Mouse (Mus musculus): ENCODE results near the gene Nsd2.
"Not testable (repeated sequence)": the region's sequence is repeated elsewhere in the genome, so short reads cannot be mapped to it uniquely, and the experiment has no call there.

Nsd2 gene

DNA sequence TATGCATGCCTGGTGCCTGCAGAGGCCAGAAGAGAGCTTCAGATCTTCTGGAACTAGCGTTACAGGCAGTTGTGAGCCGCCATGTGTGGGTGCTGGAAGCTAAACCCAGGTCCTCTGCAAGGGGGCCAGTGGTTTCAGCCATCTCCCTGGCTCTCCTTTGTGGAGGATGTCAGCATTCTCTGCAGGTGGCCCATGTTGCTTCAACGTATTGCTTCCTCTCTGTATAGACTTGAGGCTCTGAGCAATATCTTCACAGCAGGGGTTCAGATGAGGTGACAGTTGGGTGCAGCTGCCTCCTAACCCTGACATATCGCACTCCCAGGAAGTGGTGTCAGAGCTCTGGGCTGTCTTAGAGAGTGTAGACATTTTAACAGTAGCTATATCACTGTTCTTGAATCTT, 30.9 kb downstream of the Nsd2 start:
- no peak for DNase-seq (ENCODE audit: low spot score)

DNA sequence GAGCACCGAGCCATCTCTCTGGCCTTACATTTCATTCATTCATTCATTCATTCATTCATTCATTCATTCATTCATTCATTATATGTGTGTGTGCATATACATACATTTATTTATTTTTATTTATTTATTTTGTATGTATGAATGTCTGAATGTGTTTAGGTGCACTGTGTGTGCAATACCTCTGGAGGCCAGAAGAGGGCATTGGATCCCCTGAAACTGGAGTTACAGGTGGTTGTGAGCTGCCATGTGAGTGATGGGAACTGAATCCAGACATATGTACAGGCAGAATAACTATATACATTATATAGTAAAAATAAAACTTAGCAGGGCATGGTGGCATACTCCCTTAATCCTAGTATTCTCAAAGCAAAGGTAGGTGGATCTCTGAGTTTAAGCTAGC, 32.6 kb downstream of the Nsd2 start:
- DNase-seq (ENCODE audit: low spot score) = no peak

DNA sequence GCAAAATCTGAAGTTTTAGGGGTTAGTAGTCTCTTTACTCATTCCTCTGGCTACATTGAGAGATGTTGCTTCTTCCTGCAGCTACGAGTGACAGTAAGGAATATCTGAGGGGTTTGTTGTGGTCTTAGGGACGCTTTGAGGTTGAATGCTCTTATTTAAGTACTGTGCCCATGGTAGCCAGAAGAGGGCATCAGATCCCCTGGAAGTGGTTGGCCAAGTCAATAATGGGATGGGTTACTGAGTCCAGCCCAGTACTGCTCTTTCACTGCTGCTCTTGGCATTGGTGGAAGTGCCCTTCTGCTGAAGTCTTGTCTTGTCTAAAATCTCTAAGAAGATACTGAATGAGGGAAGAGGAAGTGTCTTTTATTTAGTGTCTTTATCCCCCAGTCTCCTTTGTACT, 33.5 kb downstream of the Nsd2 start:
- DNase-seq (ENCODE audit: low spot score) = no peak

DNA sequence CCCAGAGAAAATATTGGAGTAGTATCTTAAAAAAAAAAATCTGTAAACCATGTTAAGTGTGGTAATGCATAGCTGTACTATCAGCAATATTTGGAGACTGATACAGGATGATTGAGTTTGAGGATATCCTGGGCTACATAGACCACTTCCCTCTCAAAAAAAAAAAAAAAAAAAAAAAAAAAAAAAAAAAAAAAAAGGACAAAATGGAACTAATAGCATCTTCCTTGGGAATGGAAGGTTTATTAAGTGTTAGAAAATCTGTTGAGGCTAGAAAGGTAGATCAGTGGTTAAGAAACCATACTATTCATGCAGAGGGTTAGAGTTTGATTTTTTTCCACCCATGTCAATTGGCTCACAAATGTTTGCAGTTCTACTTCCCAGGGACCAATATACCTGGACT, 37.2 kb downstream of the Nsd2 start:
- no peak for DNase-seq (ENCODE audit: low spot score)

DNA sequence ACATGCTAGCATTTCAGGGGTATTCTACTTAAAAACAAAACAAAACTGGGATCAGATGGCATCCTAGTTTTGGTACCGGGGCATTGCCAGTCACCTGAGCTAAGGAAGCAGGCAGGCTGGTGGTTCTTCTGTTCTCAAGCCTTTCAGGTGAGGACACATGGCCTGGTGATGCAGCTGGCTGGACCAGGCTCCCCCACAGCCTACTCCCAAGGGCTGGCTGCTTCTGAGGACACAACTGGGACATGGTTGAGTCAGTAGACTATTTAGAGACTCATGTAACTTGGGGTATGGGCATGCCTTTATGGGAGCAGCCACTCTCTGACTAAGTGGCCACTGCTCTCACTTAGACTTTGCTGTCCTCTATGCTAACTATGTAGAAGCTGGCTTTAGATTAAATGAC, 54.9 kb downstream of the Nsd2 start:
- no peak for DNase-seq (ENCODE audit: low spot score)

DNA sequence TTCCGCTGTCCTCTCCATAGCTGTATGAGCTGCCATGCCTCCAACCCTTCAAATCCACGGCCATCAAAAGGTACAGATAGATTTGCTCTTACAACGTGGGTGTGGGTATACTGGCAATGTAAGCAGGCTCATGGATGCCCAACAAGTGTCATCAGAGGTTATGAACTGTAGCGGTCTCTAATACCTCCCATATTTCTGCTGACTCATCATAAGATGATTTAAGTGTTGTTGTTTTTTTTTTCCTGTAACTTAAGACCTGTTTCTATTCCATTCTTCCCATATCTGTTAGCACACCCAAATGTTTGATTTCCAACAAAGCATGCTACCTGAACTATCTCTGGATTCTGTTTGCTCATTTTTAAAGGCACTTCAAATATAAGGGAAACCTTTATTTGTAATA, 60.6 kb downstream of the Nsd2 start:
- no peak for DNase-seq (ENCODE audit: low spot score)

DNA sequence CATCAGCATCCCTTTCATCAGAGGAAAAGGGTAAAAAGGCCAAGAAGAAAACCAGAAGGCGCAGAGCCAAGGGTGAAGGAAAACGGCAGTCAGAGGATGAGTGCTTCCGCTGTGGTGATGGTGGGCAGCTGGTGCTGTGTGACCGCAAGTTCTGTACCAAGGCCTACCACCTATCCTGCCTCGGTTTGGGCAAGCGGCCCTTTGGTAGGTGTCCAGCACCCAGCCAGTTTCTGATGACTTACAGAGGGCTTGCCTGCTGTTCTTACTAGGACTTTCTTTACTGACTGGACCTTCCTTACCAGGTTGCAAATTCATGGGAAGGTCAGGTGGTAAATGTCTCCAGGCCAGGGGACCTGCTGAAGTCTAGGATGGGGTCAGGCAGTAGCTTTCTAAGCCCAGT, 72.9 kb downstream of the Nsd2 start:
- DNase-seq (ENCODE audit: low spot score) = no peak

DNA sequence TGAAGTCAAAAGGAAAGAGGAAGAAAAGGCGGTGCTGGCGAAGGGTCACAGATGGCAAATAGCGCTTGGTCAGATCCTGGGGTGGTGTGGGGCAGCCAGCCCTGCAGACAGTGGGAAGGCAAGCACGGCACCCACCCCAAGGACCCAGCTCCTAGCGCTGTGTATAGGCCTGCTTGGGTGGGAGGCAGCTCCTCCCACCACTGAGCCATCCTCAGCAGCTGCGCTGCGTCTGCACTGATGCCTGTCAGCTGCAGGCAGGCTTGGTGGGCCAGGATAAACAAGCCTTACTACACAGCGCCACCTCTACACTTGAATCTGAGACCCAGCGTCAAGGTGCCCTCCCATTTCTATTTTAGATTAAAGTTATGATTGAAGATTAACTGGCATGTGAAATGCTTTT, 74.6 kb downstream of the Nsd2 start:
- no peak for DNase-seq (ENCODE audit: low spot score)

DNA sequence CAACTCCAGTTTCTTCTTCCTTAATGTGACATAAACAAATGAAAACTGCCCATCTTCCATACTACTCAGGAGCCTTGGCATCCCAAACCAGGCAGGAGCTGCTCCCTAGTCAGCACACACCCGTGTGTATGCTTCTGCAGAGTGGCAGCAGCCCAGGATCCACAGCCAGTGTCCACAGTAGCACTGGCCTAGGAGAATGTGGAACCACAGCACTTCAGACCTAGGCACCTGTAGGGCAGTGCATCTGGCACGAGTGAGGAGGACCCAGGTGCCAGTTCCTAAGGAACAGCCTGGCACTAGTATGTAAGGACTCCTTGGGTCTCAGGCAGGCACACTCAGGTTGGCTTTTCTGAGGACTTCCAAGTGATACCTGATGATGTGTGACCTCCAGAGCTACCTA, 76.6 kb downstream of the Nsd2 start:
- DNase-seq (ENCODE audit: low spot score) = no peak

DNA sequence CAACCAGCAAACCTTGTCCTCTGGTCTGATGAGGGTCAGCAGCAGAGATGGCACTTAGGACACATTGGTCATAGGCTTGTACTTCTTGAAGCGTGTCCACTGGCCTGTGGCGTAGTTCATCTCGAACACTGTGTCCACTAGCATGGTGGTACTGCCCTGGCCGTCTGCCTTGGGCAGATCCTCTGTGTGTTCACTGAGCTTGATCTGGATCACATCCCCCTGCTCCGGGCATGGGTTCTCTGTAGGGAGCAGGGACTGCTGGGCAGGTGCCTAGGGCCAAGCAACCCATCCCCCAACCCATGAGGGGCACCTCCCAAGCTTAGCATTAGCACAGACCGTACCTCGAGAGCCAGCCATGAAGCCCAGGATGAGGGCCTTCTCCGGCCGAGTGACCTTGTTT, 78.1 kb downstream of the Nsd2 start:
- DNase-seq (ENCODE audit: low spot score) = no peak

DNA sequence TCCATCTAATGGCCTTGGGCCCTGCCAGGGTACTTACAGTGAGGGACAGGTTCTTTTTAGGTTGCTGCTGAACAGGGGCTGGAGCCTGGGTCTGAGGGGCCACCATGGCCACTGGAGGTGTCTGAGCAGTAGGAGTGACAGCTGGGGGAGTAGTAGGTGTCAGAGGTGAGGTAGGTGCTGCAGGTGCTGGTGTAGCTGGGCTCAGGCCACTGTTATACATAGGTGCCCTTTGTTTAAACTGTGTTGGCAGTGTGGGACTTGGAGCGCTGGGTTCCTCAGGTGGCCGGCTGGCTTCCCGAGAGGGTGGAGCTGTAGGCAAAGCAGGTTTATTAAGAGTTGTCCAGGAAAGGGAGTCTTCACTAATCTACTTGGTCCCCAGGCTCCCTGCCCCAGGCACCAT, 78.7 kb downstream of the Nsd2 start:
- no peak for DNase-seq (ENCODE audit: low spot score)

DNA sequence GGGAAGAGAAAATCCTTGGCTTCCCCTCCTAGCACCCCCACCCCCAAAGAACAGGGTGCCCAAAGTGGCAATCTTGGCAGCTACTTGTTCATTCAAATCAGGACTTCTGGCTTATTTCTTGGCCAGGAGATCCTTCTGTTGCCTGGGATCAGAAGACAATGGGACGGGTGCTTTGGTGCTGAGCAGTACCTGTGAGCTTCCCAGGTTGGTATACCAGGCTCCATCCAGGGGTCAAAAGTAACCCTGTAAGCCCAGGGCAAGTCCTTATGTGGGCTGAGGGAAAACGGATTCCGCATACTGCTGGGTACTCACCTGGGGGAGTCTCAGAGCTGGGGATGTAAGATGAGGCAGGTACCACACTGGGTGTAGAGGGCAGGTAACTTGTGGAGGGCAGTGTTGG, 79.6 kb downstream of the Nsd2 start:
- no peak for DNase-seq (ENCODE audit: low spot score)

DNA sequence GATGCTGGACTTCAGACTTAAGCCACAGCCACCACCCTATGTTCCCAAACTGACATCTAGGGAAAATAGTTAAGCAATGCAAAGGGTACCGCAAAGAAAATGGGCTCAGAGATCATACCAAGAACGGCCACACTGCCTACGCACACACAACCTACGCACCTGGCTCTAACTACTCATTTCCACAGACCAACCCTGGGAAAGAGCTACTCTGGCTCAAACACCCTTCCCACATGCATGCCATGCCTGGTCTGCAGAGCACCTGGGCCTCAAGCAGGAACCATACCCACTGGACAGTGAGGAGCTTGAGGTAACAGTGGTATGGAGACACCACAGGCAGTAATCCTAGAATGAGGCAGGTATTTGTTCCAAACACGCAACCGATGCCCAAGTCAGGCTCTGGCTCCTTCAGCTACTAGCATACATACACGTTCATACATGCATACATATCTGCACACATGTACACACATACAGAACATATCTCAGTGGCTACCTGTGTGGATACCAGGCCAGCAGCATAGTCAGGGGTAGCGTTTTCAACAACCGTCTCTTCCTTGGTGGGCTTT, 80.3 kb downstream of the Nsd2 start:
- DNase-seq (ENCODE audit: low spot score) = no peak

DNA sequence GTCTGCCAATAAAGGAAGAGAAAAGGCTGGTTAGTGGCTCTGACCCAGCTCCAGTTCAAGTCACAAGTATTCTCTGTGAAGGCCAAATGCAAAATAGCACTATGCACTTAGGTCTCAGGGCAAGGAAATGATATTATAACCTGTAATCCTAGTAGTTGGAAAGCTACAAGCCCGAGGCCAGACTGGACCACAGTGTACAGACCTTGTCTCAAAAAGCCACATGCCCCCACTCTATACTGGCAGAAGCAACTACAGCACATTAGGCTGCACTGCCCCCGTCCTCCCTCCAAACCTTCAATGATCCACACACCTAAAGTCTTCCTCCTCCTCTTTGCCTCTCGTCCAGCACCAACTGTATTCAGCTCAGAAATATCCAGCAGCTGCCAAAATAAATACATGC, 80.8 kb downstream of the Nsd2 start:
- no peak for DNase-seq (ENCODE audit: low spot score)

DNA sequence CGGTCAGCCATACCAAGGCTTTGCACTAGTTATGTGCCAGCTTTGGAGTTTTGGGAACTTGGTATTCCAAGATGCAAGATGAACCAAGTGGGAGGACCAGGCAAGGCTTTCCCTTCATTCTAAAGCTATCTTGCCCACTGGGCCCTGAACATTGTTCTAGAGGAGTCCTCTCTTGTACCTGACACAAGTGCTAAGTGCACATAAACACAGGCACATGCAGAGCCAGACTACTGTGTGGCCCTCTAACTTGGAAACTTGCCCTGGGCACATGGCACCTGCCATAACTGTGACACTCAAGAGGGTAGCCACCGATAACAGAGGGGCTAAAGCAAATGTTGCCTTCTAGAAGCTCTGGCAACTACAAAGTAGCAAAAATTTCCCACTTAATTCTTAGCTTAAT, 82.2 kb downstream of the Nsd2 start:
- no peak for DNase-seq (ENCODE audit: low spot score)

DNA sequence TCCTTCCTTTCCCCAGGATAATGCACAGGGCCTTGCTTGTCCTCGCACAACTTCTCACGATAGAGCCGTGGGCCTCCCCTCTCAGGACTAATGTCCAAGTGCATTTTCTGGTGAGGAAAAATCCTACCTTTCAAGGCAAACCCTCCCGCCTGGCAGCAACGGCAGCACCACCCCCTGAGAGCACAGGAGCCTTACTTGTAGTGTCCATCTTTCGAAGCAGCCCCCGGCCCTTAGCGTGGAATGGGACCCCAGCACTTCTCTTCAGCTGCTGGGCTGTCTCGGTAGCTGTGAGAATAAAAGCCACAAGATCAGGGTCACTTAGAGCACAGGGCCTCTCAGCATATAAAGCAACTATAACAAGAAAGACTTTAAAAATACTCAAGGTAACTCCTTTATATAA, 82.7 kb downstream of the Nsd2 start:
- DNase-seq (ENCODE audit: low spot score) = no peak

DNA sequence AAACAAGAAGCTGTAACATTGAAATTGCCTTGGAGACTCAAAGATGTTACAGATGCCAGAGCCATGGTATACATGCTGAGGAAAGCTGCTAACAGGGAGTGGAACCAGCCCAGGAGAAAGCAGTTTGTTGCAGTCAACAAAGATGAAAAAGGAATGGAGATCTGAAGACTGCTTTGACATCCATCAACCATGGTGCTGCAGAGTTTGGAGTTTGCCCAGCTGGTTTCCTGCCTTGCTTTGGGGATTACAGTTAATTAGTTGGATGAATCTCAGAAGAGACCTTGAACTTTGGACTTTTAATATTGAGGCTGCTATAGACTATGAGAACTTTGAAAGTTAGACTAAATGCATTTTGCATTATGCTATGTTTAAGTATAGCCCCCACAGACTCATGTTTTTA, 94.5 kb downstream of the Nsd2 start:
- not testable (repeated sequence) for DNase-seq (ENCODE audit: low spot score)

DNA sequence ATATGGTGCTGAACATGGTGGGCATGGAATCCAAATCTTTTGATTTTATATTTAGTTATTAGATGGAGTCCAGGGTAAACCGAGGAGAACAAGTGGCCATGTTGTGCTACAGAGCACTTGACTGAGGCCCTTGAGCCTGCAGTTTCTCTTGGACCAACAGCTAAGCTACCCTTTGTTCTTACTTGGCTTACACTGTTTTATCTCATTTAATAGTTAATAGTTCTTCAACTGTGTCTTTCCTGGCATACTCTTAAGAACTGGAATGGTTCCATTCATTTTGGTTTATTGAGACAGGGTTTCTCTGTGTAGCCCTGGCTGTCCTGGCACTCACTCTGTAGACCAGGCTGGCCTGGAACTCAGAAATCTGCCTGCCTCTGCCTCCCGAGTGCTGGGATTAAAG, 96.1 kb downstream of the Nsd2 start:
- DNase-seq (ENCODE audit: low spot score) = not testable (repeated sequence)

DNA sequence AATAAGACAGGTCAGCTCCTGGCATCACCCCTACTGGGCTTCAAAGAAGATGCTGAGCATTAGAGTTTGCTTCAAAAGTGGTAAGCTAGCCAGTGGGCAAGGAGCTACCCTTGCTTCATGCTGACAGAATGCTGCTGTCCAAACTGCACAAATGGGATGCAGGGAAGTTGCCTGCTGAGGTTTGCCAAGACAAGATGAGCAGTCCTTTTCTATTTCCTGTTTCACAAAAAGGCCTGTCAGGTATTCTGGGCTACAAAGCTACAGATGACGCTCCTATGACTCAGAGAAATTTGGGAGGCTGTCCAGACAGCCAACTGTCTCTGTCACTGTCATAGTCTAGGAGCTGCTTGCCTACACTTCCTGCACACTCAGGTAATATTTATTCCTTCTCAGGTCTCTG, 98.9 kb downstream of the Nsd2 start:
- no peak for DNase-seq (ENCODE audit: low spot score)

DNA sequence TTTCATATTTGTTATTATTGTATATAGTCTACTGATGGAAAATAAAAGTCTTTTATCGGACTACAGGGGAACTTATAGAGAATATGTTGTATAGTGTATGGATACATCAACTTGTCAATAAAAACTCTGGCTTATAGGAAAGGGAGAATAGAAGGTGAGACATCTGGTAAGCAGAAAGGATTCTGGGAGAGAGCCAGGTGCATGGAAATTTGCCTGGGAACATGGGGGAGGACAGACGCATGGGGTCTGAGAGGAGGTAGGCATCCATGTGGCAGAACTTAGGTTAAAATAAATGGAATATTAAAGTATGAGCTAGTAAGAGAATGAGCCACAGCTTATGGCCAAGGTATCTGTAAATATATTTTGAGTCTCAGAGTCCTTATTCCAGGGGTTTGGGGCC, 99.5 kb downstream of the Nsd2 start:
- DNase-seq (ENCODE audit: low spot score) = no peak

DNA sequence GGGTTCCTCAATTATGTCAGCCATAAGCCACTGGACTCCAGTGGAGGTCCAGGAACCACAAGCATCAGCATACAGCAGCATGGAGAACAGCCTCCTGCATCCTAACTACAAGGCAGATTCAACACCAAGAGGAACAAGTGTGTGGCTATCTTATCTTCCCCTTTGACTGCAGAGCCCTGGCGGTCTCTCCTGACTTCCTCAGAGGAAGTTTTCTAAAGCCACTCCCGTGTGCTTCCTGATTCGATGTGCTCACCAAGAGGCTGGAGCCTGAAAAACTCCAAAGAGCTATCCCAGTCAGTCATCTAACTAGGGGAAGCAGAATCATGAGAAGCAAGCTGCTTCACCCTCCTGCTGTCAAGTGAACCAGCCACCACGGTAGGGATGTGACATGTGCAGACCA, 100.4 kb downstream of the Nsd2 start:
- DNase-seq (ENCODE audit: low spot score) = no peak

DNA sequence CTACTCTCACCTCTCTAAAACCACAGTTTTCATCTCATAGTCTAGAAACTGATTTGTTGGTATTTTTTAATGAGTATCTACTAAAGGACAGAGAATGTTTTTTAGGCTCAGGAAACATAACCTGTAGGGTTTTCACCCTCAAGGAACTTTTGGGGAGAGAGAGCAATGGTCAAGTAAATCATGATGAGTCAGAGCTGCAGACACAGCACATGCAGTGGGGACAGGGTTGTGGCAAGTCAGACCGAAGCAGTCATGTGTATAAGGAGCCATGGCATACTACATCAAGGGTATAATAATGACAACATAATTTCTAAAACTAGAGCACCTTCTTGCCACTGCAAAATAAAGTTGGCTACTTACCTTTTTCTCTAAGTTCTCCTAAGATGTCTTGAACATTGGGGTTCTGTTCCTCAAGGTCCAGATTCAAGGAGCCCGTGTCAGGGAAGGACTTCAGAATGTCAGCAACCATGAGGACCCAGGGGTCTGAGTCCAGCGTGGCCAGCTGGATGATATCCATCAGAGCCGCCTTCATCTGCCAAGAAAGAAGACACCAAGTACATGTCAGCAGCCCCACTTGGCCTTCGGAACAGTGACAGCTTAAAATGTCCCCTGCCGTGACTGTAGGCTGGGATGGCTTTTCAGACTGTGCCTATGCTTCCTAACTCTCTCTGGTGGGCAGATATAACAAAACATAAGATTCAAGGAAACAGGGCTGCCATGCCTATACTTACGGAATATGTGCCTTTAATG, 101.1 kb downstream of the Nsd2 start:
- DNase-seq (ENCODE audit: low spot score) = no peak

DNA sequence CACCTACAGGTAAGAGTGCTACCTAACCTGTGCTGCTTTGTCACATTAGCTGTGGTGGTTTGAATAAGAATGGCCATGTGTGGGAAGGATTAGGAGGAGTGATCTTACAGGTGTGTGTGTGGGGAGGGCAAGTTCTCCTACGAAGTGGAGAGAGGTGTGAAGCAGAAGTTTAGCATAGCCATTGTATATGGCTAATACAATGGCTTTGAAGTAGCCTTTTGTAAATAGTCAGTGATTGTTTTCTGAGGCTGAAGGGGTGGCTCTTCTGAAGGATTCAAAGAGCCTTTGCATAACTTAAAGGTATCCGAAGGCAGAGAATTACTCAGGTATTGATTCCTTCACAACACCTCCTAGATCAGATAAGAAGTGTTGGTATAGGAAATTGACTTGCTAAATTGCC, 102.0 kb downstream of the Nsd2 start:
- DNase-seq (ENCODE audit: low spot score) = no peak

DNA sequence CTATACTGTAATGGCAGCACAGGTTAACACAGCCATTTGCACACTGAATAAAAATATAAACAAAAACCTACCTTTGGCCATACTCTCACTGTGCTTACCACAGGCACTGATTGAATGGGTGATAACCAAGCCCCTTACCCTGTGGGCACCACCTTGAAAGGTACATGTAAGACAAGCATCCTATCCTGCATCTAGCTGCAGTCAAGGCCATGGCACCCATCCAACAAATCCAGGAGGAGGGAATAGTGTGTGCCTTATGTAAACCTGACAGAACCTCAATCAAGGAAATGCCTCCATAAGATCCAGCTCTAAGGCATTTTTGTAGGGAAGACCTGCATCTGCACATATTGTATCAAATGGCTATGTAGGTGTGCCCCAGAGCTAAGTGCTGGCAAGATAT, 105.6 kb downstream of the Nsd2 start:
- DNase-seq (ENCODE audit: low spot score) = no peak
